Mouse (Mus musculus) midbrain, embryonic 11.5 days (tissue): Measurements from ENCODE around the gene Tspan5. TPM values are rescaled to one million over a fixed set of nuclear protein-coding genes. Genes with fewer than 3 reads are reported as not detected.
A peak's percentile ranks its signal among the peaks of the same experiment; 100 is the strongest.

Source experiments
- ATAC-seq: fragments of 200-750 bp; cut with Nextera tagmentation; 2 replicates; pipeline ENCODE4 v1.8.0; 2017; ENCODE audit warnings: moderate TSS enrichment, moderate library complexity; ENCODE audit not compliant: low FRiP score
- DNase-seq: peaks from one replicate; pipeline ENCODE4 v3.0.0; 2015; ENCODE audit warnings: low spot score; ENCODE audit errors: missing footprints
- H3K27ac ChIP-seq: fragments of 300-500 bp; sonication (generic); 2 replicates; pipeline ENCODE4 v1.5.1; 2014; ENCODE audit warnings: low read depth, low read length
- H3K27me3 ChIP-seq: fragments of 300-500 bp; sonication (generic); 2 replicates; pipeline ENCODE4 v1.6.1; 2014; ENCODE audit warnings: mild to moderate bottlenecking, low read length, moderate library complexity, mixed read lengths; ENCODE audit not compliant: control insufficient read depth, insufficient read depth
- H3K36me3 ChIP-seq: fragments of 300-500 bp; sonication (generic); 2 replicates; pipeline ENCODE4 v1.6.1; 2014; ENCODE audit warnings: mild to moderate bottlenecking, low read length, moderate library complexity, mixed read lengths; ENCODE audit not compliant: control insufficient read depth, insufficient read depth
- H3K4me1 ChIP-seq: fragments of 300-500 bp; sonication (generic); 2 replicates; pipeline ENCODE4 v1.6.1; 2014; ENCODE audit warnings: low read length; ENCODE audit not compliant: control insufficient read depth, insufficient read depth
- H3K4me2 ChIP-seq: fragments of 300-500 bp; sonication (generic); 2 replicates; pipeline ENCODE4 v1.6.1; 2014; ENCODE audit warnings: mild to moderate bottlenecking, moderate library complexity
- H3K4me3 ChIP-seq: fragments of 300-500 bp; sonication (generic); 2 replicates; pipeline ENCODE4 v1.5.1; 2014; ENCODE audit warnings: low read depth, low read length
- H3K9ac ChIP-seq: fragments of 300-500 bp; sonication (generic); 2 replicates; pipeline ENCODE4 v1.6.1; 2014; ENCODE audit warnings: low read length
- H3K9me3 ChIP-seq: fragments of 300-500 bp; sonication (generic); 2 replicates; pipeline ENCODE4 v1.6.1; 2016; ENCODE audit warnings: low read length; ENCODE audit not compliant: control insufficient read depth
- WGBS: fragments of 180-500 bp; shearing (Covaris S2); extraction: QIAGEN DNeasy Blood & Tissue Kit; methylation state at CpG from one replicate; pipeline ENCODE4 v1.1.7; 2014; 5-methylcytosine and 5-hydroxymethylcytosine counted together
- polyA plus RNA-seq: library from polyadenylated mRNA; unstranded; fragments of >200 nt; fragmentation: Nextera tagmentation; extraction: Ambion mirVana; gene quantifications from 2 replicates; pipeline ENCODE4 v1.2.1, GENCODE M21; 2014

Tspan5 gene
- polyA plus RNA-seq, 1 experiment from 2014 or later, result 46.6 TPM

DNA sequence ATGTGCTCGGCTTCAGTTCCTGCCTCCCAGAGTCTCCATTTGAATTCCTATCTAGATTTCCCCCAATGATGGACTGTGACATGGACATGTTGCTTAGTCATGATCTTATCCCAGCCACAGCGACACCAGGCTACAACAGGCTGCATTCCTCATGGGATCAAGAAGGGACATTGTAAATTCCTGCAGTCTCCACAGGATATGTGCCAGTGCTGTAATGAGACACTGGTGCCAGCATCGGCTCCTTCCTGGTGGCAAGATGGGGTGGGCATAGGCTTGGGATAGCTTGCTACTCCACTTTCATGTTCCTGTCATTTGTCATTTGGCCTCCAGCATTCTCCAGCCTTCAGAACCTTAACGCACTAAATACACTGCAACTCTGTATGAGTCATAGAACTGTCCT is 175.0 kb downstream of the Tspan5 start:
- DNase-seq (no peak), ATAC-seq (no peak)
- H3K36me3 ChIP-seq, result no peaks in the 10 kb centered on the region
- H3K4me3 ChIP-seq, result no peak overlapping the region
- no peak overlapping the region for H3K9ac ChIP-seq
- H3K4me1 ChIP-seq, result no peaks in the 10 kb centered on the region
- H3K9me3 ChIP-seq, result no peaks in the 10 kb centered on the region
- 86% methylated on average over 4 of the region's 4 CpGs for WGBS
- H3K4me2 ChIP-seq, result no peak overlapping the region
- H3K27ac ChIP-seq, result no peak overlapping the region
- no peaks in the 10 kb centered on the region for H3K27me3 ChIP-seq

DNA sequence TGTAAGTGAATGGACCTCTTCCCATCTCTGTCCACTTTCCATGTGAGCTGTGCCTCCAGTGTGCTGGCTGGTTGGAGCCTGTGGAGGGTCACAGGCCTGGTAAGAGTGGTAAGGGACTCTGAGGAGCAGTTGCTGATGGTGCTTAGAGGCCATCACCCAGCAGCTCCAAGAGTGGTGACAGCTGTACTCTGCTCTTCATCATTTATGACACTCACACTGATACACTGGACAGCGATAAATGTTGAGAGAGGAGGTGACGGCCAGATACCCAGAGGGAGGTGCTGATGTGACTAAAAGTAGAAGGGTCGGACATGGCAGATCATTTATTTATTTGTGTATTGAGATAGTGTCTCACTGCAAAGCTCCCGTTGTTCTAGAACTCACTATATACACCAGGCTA is 176.2 kb downstream of the Tspan5 start:
- H3K4me3 ChIP-seq, result no peak overlapping the region
- H3K4me2 ChIP-seq, result no peak overlapping the region
- no peak overlapping the region for H3K9ac ChIP-seq
- no peaks in the 10 kb centered on the region for H3K27me3 ChIP-seq
- no peaks in the 10 kb centered on the region for H3K9me3 ChIP-seq
- WGBS, result 95% methylated on average over 4 of the region's 4 CpGs
- DNase-seq (no peak), ATAC-seq (no peak)
- H3K4me1 ChIP-seq, result no peaks in the 10 kb centered on the region
- H3K27ac ChIP-seq, result no peak overlapping the region
- no peaks in the 10 kb centered on the region for H3K36me3 ChIP-seq

DNA sequence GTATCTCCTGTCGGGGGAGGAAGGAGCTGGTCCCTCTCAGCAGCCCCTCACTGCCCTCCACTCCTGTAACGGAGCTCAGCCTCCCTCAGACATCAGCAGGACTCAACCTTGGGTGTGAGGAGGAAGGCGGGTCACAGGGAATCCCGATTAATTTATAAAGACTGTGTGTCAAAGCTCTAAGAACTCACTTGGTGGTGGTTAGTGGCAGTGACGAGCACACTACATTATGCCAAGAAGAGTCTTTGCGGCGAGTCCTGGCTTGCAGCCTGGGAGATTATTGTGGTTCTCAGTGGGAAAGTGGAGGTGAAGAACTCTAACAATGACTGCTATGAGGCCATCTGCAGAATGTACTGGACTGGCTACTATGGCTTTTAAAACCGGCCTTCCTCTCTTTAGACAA is 184.2 kb downstream of the Tspan5 start:
- no peak overlapping the region for H3K9ac ChIP-seq
- H3K27ac ChIP-seq, result no peak overlapping the region
- 88% methylated on average over 8 of the region's 8 CpGs for WGBS
- H3K4me2 ChIP-seq, result no peak overlapping the region
- no peaks in the 10 kb centered on the region for H3K4me1 ChIP-seq
- no peak overlapping the region for H3K4me3 ChIP-seq
- ATAC-seq (no peak), DNase-seq (no peak)
- no peaks in the 10 kb centered on the region for H3K27me3 ChIP-seq
- no peaks in the 10 kb centered on the region for H3K9me3 ChIP-seq
- H3K36me3 ChIP-seq, result no peaks in the 10 kb centered on the region

DNA sequence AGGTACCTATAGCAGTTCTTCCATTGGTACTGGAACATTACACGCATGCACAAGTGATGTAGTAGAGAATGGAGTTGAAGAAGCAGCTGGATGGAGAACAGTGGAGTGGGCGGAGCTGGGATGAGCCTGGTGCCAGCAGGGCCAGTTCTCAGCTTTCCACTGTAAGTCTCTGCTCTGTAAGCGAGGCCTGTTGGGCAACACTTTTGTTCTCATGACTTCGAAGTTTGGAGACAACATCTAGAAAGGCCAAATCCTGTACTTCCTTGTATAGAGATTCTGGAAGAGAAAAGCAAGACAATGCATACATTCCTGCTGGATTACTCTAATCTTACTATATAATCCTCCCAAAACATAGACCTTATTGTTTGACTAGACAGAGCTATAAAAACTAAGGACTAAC is 185.4 kb downstream of the Tspan5 start:
- WGBS, result 87% methylated on average over 4 of the region's 4 CpGs
- no peak overlapping the region for H3K4me2 ChIP-seq
- ATAC-seq (no peak), DNase-seq (no peak)
- no peak overlapping the region for H3K27ac ChIP-seq
- no peaks in the 10 kb centered on the region for H3K27me3 ChIP-seq
- no peaks in the 10 kb centered on the region for H3K9me3 ChIP-seq
- no peak overlapping the region for H3K9ac ChIP-seq
- H3K36me3 ChIP-seq, result no peaks in the 10 kb centered on the region
- no peak overlapping the region for H3K4me3 ChIP-seq
- H3K4me1 ChIP-seq, result no peaks in the 10 kb centered on the region

DNA sequence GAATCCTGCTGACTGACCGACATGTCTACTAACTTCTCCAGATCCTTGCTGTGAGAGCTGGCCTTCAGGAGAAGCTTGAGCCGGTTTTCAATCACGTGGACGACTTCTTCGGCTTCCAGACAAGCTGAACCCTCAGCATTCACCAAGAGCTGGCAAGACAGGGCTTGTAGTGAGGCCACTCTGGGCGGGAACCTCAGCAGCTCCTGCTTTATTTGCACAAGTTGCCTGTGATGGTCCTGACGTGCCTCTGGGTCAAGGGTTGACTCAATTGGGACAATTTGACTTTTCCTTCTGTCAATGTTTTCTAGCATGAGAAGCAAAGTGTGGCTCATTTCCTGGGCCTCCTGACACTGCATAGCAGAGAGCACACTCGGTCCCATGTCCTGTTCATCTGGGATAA is 194.8 kb downstream of the Tspan5 start:
- H3K9me3 ChIP-seq, result no peaks in the 10 kb centered on the region
- H3K4me2 ChIP-seq, result no peak overlapping the region
- H3K4me1 ChIP-seq, result no peaks in the 10 kb centered on the region
- H3K36me3 ChIP-seq, result peaks cover 17% of the 10 kb centered on the region
- 87% methylated on average over 8 of the region's 8 CpGs for WGBS
- no peaks in the 10 kb centered on the region for H3K27me3 ChIP-seq
- H3K27ac ChIP-seq, result no peak overlapping the region
- no peak for ATAC-seq
- H3K9ac ChIP-seq, result no peak overlapping the region
- no peak overlapping the region for H3K4me3 ChIP-seq
- DNase-seq, result no peak

DNA sequence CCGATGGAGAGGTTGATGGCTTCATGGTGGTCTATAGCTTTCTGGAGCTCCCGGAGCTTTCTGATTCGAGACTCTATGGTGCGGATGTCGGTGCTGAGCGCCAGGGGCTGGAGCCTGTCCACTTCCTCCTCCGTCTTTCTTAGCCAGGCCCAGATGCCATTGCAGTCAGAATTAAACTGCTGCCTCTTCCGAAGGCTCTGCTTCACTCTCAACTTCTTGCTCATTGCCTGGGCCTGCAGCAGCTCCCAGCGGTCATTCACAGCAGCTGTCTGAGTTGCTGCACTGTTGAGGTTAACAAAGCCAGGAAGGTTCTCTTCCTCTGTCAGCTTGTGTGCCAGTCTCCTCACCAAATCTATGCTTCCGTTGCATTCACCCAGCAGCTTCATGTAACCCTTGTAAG is 195.2 kb downstream of the Tspan5 start:
- peaks cover 17% of the 10 kb centered on the region for H3K36me3 ChIP-seq
- no peaks in the 10 kb centered on the region for H3K27me3 ChIP-seq

DNA sequence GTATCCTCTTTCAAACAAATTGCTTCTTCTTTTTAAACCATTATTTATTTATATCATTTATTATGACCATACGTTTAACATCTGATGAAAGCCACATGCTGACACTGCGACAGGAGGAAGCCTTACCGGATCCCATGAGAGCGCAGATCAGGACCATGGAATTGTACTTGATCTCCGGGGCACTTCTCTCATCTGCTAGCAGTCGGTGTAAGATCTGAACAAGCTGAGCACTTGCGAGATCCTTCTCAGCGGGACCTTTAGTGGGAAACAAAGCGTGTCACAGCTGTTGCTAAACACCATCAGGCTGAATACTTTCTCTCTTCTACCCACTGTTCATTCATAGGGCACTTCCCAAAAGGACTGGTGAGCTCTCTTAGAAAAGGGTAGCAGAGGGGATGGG is 199.6 kb downstream of the Tspan5 start:
- peaks cover 19% of the 10 kb centered on the region for H3K36me3 ChIP-seq
- H3K9ac ChIP-seq, result no peak overlapping the region
- H3K4me1 ChIP-seq, result no peaks in the 10 kb centered on the region
- H3K4me3 ChIP-seq, result no peak overlapping the region
- no peak overlapping the region for H3K27ac ChIP-seq
- 40% methylated on average over 9 of the region's 9 CpGs for WGBS
- H3K4me2 ChIP-seq, result no peak overlapping the region
- ATAC-seq (no peak), DNase-seq (peak; percentile 81)
- H3K9me3 ChIP-seq, result no peaks in the 10 kb centered on the region
- H3K27me3 ChIP-seq, result no peaks in the 10 kb centered on the region

More for the DNA sequence above, 195.2 kb downstream of the Tspan5 start:
- H3K4me3 ChIP-seq, result no peak overlapping the region
- H3K4me1 ChIP-seq, result no peaks in the 10 kb centered on the region
- no peak overlapping the region for H3K4me2 ChIP-seq
- DNase-seq (no peak), ATAC-seq (no peak)
- no peak overlapping the region for H3K27ac ChIP-seq
- H3K9me3 ChIP-seq, result no peaks in the 10 kb centered on the region
- 95% methylated on average over 10 of the region's 10 CpGs for WGBS
- H3K9ac ChIP-seq, result no peak overlapping the region

DNA sequence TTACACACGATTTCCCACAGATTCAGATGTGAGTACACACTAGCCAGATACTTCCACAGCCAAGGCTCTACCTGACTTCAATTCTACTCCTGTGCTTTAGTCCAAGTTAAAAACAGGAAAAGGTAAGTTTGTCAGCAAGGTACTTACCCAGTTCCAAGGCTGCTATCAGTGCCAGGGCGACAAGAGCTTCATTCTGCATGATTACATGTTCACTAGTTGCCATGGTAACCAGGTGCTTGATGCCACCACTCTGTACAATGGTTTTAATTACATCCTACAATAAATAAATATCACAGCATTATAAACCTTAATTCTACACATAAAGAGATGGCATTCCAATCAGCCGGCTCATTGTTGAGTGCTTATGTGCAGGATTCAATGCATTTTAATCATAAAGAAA is 203.5 kb downstream of the Tspan5 start:
- 0 out of 2 replicates have a peak, but pooled peaks cover 4% of the 10 kb centered on the region for H3K36me3 ChIP-seq
- no peaks in the 10 kb centered on the region for H3K27me3 ChIP-seq
- no peak for DNase-seq
- no peak overlapping the region for H3K4me2 ChIP-seq
- H3K9ac ChIP-seq, result no peak overlapping the region
- H3K27ac ChIP-seq, result no peak overlapping the region
- no peaks in the 10 kb centered on the region for H3K9me3 ChIP-seq
- no peaks in the 10 kb centered on the region for H3K4me1 ChIP-seq
- no peak overlapping the region for H3K4me3 ChIP-seq
- WGBS, result 93% methylated on average over 3 of the region's 3 CpGs
- ATAC-seq, result no peak

DNA sequence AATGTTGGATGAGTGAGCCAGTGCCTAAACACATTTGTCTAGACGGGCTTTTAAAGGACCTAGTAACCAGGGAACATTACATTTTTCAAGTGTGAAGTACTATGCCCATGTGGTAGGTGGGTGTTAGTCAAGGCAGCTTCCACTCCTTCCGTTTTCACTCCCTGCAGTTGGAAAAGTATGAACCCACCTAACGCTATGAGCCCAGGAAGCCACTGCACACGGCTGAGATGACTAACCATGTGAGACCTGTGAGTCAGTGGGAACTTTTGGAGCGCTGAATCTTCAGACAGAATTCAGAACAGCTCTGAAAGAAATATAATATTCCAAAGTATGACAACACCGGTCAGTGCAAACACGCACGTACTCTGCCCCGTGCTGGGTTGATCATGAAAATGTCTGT is 207.1 kb downstream of the Tspan5 start:
- Histone ChIP-seq H3K9ac (no peak overlapping the region), H3K4me3 (no peak overlapping the region), H3K27ac (no peak overlapping the region), H3K36me3 (peaks cover 8% of the 10 kb centered on the region), H3K9me3 (no peaks in the 10 kb centered on the region), H3K27me3 (no peaks in the 10 kb centered on the region), H3K4me2 (no peak overlapping the region), H3K4me1 (no peaks in the 10 kb centered on the region)
- peak; percentile 12 for DNase-seq
- ATAC-seq, result no peak
- 95% methylated on average over 9 of the region's 9 CpGs for WGBS

DNA sequence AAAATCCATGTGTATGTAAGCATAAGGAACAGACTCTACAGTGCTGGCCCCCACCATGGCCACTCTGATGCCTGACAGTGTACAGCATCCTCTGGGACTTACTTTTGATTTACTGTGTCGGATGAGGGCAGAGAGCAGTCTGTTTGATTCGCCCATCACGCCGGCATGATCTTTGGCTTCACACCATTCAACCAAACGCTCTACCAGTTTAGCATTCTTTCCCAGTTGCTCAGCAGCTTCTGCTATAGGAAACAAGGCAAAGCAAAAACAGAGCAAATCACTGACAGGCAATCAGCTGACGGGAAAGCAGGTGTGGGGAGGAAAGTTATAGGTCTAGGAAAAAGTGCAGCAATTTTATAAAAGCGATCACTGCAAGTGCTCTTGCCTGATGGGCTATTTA is 213.2 kb downstream of the Tspan5 start:
- no peak overlapping the region for H3K4me2 ChIP-seq
- 94% methylated on average over 7 of the region's 7 CpGs for WGBS
- H3K9ac ChIP-seq, result no peak overlapping the region
- H3K27ac ChIP-seq, result no peak overlapping the region
- peaks cover 6% of the 10 kb centered on the region for H3K36me3 ChIP-seq
- no peak overlapping the region for H3K4me3 ChIP-seq
- ATAC-seq, result no peak
- H3K9me3 ChIP-seq, result no peaks in the 10 kb centered on the region
- H3K27me3 ChIP-seq, result no peaks in the 10 kb centered on the region
- H3K4me1 ChIP-seq, result no peaks in the 10 kb centered on the region
- peak; percentile 23 for DNase-seq
